In genomic region chr6:116735361-116735760, GRCm38 (mm10) we compare ENCODE assay signal across 19 mouse cellular contexts. TPM values are rescaled to one million over a fixed set of nuclear protein-coding genes. Genes with fewer than 3 reads are reported as not detected.
"Had no signal": no experiment of that assay in that cellular context is flagged by ENCODE, and none has a peak within 500 bp of the region (broad histone marks: within the 10 kb centered on the region; RNA-seq: fewer than 3 reads in every experiment).

No protein-coding gene starts in this region.

- H3K27ac ChIP-seq: liver, embryonic 14.5 days; midbrain, embryonic 10.5 days; midbrain, embryonic 12.5 days; neural tube, embryonic 12.5 days; stomach, embryonic 15.5 days; stomach, postnatal 0 days had no signal

- DNase-seq: lung, adult 18-20 months; lung, embryonic 14.5 days; lung, postnatal 10 days; lung, postnatal 4 days; midbrain, embryonic 14.5 days; right cerebral cortex, postnatal 14 days; right cerebral cortex, postnatal 4 days; thymus, adult 2 months; thymus, postnatal 25 days; thymus, postnatal 4 days had no signal

- H3K4me3 ChIP-seq: midbrain, embryonic 10.5 days; midbrain, embryonic 12.5 days; myocyte; neural tube, embryonic 12.5 days; stomach, embryonic 15.5 days had no signal

- H3K4me1 ChIP-seq: midbrain, embryonic 10.5 days; midbrain, embryonic 12.5 days; neural tube, embryonic 12.5 days; stomach, embryonic 15.5 days had no signal

- ATAC-seq: midbrain, embryonic 16.5 days had no signal

- H3K9me3 ChIP-seq: midbrain, embryonic 10.5 days; midbrain, embryonic 12.5 days; neural tube, embryonic 12.5 days; stomach, embryonic 15.5 days had no signal

- H3K27me3 ChIP-seq: midbrain, embryonic 12.5 days; neural tube, embryonic 12.5 days; stomach, embryonic 15.5 days had no signal

- H3K36me3 ChIP-seq: midbrain, embryonic 10.5 days; midbrain, embryonic 12.5 days; neural tube, embryonic 12.5 days; stomach, embryonic 15.5 days had no signal

RNA-seq across cellular contexts. Expression of gene Tmem72, which starts 18.6 kb away (rescaled TPM):
- polyA plus RNA-seq: small intestine, adult 2 months had no signal
